ENCODE assay signal across 14 mouse cellular contexts in the genomic region with DNA sequence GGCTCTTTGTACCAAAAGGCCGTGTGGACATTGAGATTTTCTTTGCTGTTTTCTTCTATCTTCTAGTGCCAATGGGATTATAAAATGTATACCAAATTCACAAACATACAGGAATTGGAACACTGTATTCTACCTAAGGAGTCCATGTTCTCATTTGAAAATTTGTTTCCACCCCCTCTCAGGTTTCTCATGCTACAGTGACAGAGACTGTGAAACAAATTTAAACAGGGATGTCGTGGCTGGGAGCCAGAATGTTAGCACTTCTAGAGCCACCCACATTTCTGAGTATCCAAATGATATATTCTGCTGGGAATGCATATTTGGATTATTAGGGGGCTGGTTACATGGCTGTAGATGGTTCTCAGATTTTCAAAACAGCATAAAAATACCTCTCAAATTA.
A peak's percentile ranks its signal among the peaks of the same experiment; 100 is the strongest.
DNase-seq lines count a peak whose midpoint lies in the region.
"Had no signal": no experiment of that assay in that cellular context is flagged by ENCODE, and none has a peak within 500 bp of the region (broad histone marks: within the 10 kb centered on the region; RNA-seq: fewer than 3 reads in every experiment).

No protein-coding gene starts in this region.

- DNase-seq in frontal cortex, adult 2 months (ENCODE audit: extremely low spot score in 1 of 2, low spot score in 1 of 2), result peak; percentile 10 to 40
- DNase-seq in frontal cortex, postnatal 14 days (ENCODE audit: low spot score in 2 of 2), result no peak
- DNase-seq in left cerebral cortex, postnatal 14 days (ENCODE audit: low spot score in 2 of 2), result peak; percentile 24 to 38
- DNase-seq in left cerebral cortex, adult 9 months (ENCODE audit: low spot score in 2 of 2), result no peak
- peak; percentile 1 for DNase-seq in 3T3-L1 (ENCODE audit: low read depth, low spot score)
- peak; percentile 15 for DNase-seq in right cerebral cortex, postnatal 14 days
- DNase-seq in neural tube, embryonic 10.5 days (ENCODE audit: extremely low spot score, low spot score), result no peak
- DNase-seq: adrenal gland, postnatal 14 days; cerebellum, adult 18-20 months; cerebellum, adult 9-11 months; cerebellum, postnatal 36 days; gastrocnemius, adult 2 months; gastrocnemius, postnatal 25 days; heart, postnatal 36 days had no signal

- intact Hi-C loops in left cerebral cortex, postnatal 14 days (cut with DNase I), result no loop called here

Comparison
In these comparisons a context has a peak if more than half of its experiments do, and no peak if none do; other contexts are left out.
1. DNase-seq: peak in frontal cortex, adult 2 months (2 of 2), left cerebral cortex, postnatal 14 days (2 of 2), 3T3-L1 (single experiment) and right cerebral cortex, postnatal 14 days (single experiment); none in frontal cortex, postnatal 14 days (0 of 2), left cerebral cortex, adult 9 months (0 of 2) and neural tube, embryonic 10.5 days (single experiment).